Mouse (Mus musculus) kidney, adult 8-10 months (tissue): ENCODE measurements around the gene Gpr18.
A peak's percentile ranks its signal among the peaks of the same experiment; 100 is the strongest.

Source experiments
- DNase-seq, 2 experiments: peaks; one replicate each; pipeline ENCODE4 v3.0.0; 2022

The Gpr18 gene

GRCm38 (mm10) chr14:121947966-121948365 lies 32.4 kb upstream of the Gpr18 start:
- no peak for DNase-seq

GRCm38 (mm10) chr14:121947201-121947760 lies 31.7 kb upstream of the Gpr18 start:
- DNase-seq = no peak

- DNase-seq = no peak
Observed at GRCm38 (mm10) chr14:121946728-121947127, 31.1 kb upstream of the Gpr18 start.

- peak; percentile 42 to 55 for DNase-seq
Observed at GRCm38 (mm10) chr14:121946131-121946530, 30.6 kb upstream of the Gpr18 start.

GRCm38 (mm10) chr14:121939582-121939981 lies 24.0 kb upstream of the Gpr18 start:
- DNase-seq = no peak

- DNase-seq = no peak
Observed at GRCm38 (mm10) chr14:121938256-121939191, 22.9 kb upstream of the Gpr18 start.

- DNase-seq = no peak
Observed at GRCm38 (mm10) chr14:121937601-121938255, 22.1 kb upstream of the Gpr18 start.

GRCm38 (mm10) chr14:121936856-121937255 lies 21.3 kb upstream of the Gpr18 start:
- no peak for DNase-seq

GRCm38 (mm10) chr14:121936356-121936755 lies 20.8 kb upstream of the Gpr18 start:
- no peak for DNase-seq

GRCm38 (mm10) chr14:121934597-121934946 lies 19.0 kb upstream of the Gpr18 start:
- no peak for DNase-seq

- DNase-seq = no peak
Observed at GRCm38 (mm10) chr14:121933906-121934596, 18.5 kb upstream of the Gpr18 start.

GRCm38 (mm10) chr14:121932180-121932579 lies 16.6 kb upstream of the Gpr18 start:
- DNase-seq = no peak

GRCm38 (mm10) chr14:121931594-121931993 lies 16.0 kb upstream of the Gpr18 start:
- DNase-seq = no peak

GRCm38 (mm10) chr14:121930731-121931383 lies 15.3 kb upstream of the Gpr18 start:
- DNase-seq = no peak

GRCm38 (mm10) chr14:121929243-121929951 lies 13.8 kb upstream of the Gpr18 start:
- no peak for DNase-seq

GRCm38 (mm10) chr14:121928375-121929137 lies 13.0 kb upstream of the Gpr18 start:
- peak; percentile 20 to 62 for DNase-seq

- DNase-seq = no peak
Observed at GRCm38 (mm10) chr14:121927451-121927850, 11.9 kb upstream of the Gpr18 start.

- DNase-seq = no peak
Observed at GRCm38 (mm10) chr14:121926901-121927300, 11.3 kb upstream of the Gpr18 start.

- DNase-seq = no peak
Observed at GRCm38 (mm10) chr14:121924876-121925275, 9.3 kb upstream of the Gpr18 start.

GRCm38 (mm10) chr14:121922731-121923130 lies 7.2 kb upstream of the Gpr18 start:
- no peak for DNase-seq

GRCm38 (mm10) chr14:121922016-121922415 lies 6.4 kb upstream of the Gpr18 start:
- no peak for DNase-seq
